Mouse (Mus musculus): ENCODE data around the gene Anxa2.

The Anxa2 gene

GRCm38 (mm10) chr9:69457143-69457542, 3.7 kb downstream of the Anxa2 start:
- in situ Hi-C loops (cut with MboI; ENCODE audit: low pct_unique_long_range_greater_than_20kb in 1 of 2, low sequenced_read_pairs in 2 of 2, unreplicated experiment in 1 of 2) = no loop called here

- in situ Hi-C loops (cut with MboI; ENCODE audit: low pct_unique_long_range_greater_than_20kb in 1 of 2, low sequenced_read_pairs in 2 of 2, unreplicated experiment in 1 of 2) = no loop called here
These were observed 4.6 kb downstream of the Anxa2 start for GRCm38 (mm10) chr9:69457747-69458625.

DNA sequence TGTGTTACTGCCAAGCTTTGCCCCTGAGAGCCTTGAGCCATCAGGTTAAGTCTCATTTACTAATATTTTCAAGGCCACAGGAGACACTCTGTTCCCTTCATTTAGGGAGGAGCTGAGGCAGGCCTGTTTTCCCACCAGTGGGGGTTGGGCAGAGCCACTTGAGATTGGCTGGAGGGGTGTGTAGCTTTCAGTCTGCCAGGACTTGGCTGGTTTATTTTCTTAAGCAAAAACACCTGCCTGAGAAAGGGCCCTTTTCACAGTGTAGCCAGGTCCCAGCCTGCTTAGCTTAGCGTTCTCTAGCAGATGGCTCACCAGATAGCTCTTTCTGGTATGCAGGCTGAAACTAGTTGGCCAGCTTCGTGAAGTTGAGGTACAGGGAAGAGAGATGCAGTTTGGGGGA, 5.6 kb downstream of the Anxa2 start:
- in situ Hi-C loops (cut with MboI; ENCODE audit: low pct_unique_long_range_greater_than_20kb in 1 of 2, low sequenced_read_pairs in 2 of 2, unreplicated experiment in 1 of 2) = no loop called here

- in situ Hi-C loops (cut with MboI; ENCODE audit: low pct_unique_long_range_greater_than_20kb in 1 of 2, low sequenced_read_pairs in 2 of 2, unreplicated experiment in 1 of 2) = no loop called here
These were observed 6.5 kb downstream of the Anxa2 start for GRCm38 (mm10) chr9:69459876-69460275.

DNA sequence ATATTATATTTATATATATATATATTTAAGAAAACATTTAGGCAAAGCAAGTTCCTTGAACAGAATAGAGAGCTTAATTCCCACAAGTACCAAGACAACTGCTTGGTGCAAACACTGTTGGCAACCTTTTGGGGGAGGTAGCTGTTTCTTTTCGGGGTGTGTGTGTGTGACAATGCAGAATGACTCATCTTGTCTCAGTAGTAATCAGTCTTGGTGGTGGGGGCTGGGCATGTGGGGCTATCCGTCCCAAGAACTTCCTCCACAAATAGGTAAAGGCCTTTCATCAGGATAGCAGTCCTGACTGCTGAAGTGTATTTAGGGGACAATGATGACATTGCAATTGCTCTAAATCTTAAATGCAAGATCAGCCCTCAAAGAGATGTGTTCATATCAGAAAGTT, 9.6 kb downstream of the Anxa2 start:
- in situ Hi-C loops (cut with MboI; ENCODE audit: low pct_unique_long_range_greater_than_20kb in 1 of 2, low sequenced_read_pairs in 2 of 2, unreplicated experiment in 1 of 2) = no loop called here

DNA sequence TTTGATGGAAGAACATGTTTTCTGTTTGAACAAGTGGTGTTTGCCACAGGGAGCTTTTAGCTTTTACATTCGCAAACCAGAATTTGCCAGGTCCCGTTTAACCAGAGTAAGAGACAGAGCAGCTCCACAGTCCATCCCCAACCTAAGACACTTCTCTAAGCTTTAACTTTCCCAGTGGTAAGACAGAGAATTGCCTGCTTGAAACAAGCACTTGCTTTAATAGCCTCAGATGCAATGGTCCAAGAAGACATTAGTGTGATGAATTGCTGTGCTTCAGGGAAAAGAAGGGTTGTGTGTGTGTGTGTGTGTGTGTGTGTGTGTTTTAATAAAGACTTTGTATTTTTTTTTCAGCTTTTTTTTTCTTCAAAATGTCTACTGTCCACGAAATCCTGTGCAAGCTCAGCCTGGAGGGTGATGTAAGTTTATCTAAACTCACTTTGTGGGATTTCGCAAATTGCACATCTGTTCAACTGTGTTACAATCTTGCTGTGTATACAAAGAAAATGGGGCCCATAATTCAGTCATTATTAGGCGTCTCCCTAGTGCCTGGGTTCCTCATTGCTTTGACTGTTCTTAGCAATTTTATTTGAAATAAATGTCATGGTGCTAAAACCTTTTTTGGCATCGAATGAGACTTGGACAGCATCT, 10.8 kb downstream of the Anxa2 start:
- in situ Hi-C loops (cut with MboI; ENCODE audit: low pct_unique_long_range_greater_than_20kb in 1 of 2, low sequenced_read_pairs in 2 of 2, unreplicated experiment in 1 of 2) = no loop called here

DNA sequence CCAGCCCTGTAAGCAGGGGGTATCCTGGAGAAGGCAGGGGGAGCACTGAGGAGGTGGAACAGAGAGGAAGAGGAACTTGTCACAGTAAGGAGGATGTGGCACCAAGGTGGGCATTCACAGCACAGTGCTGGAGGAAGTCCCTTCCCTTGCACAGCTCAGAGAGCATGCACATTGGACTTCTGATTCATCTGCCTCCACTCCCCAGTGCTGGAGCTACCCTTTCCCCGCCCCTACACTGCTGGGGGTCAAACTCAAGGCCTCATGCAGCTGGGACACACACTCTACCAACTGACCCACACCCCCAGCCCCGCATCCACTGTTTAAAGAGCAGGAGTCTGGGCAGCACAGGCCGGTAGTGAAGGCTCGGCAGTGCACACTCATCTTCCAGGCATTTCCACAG, 12.7 kb downstream of the Anxa2 start:
- in situ Hi-C loops (cut with MboI; ENCODE audit: low pct_unique_long_range_greater_than_20kb in 1 of 2, low sequenced_read_pairs in 2 of 2, unreplicated experiment in 1 of 2) = no loop called here

DNA sequence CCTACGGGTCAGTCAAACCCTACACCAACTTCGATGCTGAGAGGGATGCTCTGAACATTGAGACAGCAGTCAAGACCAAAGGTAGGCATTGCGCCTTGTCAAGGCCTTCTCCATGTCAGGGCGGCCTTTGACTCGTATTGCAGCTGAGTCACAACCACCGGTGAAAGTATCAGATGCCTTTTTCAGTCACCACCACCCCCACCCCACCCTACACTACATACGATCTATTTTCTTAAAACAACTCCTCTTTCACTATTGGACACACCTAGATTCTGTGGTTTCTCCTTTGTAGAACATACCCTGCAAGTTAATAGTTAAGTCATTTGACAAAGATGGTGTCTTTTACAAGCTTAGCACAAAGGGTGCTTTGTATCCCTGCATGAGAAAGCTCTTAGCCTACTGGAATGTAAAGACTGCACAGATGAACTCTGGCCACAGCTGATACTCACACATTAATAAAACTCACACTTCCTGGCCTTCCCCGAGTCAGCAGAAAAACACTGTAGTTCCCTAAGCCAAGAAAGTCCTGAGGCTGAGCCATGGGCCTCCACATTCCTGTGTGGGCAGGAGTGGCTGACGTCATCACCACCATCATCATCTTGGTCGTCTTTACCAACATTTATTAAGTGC, 14.0 kb downstream of the Anxa2 start:
- in situ Hi-C loops (cut with MboI; ENCODE audit: low pct_unique_long_range_greater_than_20kb in 1 of 2, low sequenced_read_pairs in 2 of 2, unreplicated experiment in 1 of 2) = no loop called here

- in situ Hi-C loops (cut with MboI; ENCODE audit: low pct_unique_long_range_greater_than_20kb in 1 of 2, low sequenced_read_pairs in 2 of 2, unreplicated experiment in 1 of 2) = no loop called here
These were observed 15.6 kb downstream of the Anxa2 start for GRCm38 (mm10) chr9:69468991-69469390.

GRCm38 (mm10) chr9:69470362-69470761, 16.9 kb downstream of the Anxa2 start:
- in situ Hi-C loops (cut with MboI; ENCODE audit: low pct_unique_long_range_greater_than_20kb in 1 of 2, low sequenced_read_pairs in 2 of 2, unreplicated experiment in 1 of 2) = no loop called here

DNA sequence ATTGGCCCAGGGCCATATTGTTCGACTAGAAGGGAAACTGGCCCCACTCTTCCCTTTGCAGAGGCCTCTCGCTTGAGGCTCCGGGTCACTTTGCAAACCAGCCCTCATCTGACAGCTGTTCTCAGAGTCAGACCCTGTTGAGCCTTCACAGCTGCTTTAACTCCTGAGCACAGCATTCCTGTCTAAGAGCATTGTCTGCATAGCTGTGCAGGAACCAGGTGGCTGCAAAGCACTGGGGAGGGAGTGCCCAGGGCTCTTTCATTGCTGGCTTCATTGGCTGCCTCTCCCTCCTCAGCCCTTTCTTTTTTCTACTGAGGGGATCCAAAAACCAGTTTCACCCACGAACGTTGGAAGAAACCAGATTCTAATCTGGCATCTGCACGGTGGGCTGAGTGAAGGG, 17.5 kb downstream of the Anxa2 start:
- in situ Hi-C loops (cut with MboI; ENCODE audit: low pct_unique_long_range_greater_than_20kb in 1 of 2, low sequenced_read_pairs in 2 of 2, unreplicated experiment in 1 of 2) = no loop called here

GRCm38 (mm10) chr9:69472724-69473123, 19.3 kb downstream of the Anxa2 start:
- in situ Hi-C loops (cut with MboI; ENCODE audit: low pct_unique_long_range_greater_than_20kb in 1 of 2, low sequenced_read_pairs in 2 of 2, unreplicated experiment in 1 of 2) = no loop called here

DNA sequence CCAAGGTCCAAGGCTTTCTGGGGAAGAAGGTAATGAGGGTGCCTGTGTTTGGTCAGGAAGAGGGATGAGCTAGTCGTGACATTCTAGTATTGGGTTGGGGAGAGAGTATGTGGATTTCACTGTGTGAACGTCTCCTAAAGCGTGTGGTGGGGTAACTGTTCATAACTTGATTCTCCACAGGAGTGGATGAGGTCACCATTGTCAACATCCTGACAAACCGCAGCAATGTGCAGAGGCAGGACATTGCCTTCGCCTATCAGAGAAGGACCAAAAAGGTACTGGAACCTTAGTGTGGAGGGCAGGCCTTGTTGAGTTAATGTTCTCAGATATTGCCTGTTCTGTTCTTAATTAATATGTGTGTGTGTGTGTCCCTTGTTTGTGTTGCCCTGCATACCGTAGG, 22.5 kb downstream of the Anxa2 start:
- in situ Hi-C loops (cut with MboI; ENCODE audit: low pct_unique_long_range_greater_than_20kb in 1 of 2, low sequenced_read_pairs in 2 of 2, unreplicated experiment in 1 of 2) = no loop called here

- in situ Hi-C loops (cut with MboI; ENCODE audit: low pct_unique_long_range_greater_than_20kb in 1 of 2, low sequenced_read_pairs in 2 of 2, unreplicated experiment in 1 of 2) = no loop called here
These were observed 23.9 kb downstream of the Anxa2 start for GRCm38 (mm10) chr9:69477195-69477823.

DNA sequence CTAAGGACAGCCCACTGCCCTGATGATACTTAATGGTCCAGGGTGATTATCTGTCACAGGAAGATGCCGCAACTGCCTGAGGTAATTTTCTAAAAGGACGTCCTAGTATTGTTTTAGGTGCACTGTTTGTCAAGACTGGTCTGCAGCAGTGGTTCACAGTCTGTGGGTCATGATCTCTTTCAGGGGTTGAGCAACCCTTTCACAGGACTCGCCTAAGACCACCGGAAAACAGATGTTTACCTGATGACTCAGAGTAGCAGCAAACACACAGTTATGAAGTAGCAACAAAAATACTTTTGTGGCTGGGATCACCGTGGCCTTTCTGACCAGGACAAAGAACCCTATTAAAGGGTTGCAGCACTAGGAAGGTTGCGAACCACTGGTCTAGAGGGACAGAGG, 24.4 kb downstream of the Anxa2 start:
- in situ Hi-C loops (cut with MboI; ENCODE audit: low pct_unique_long_range_greater_than_20kb in 1 of 2, low sequenced_read_pairs in 2 of 2, unreplicated experiment in 1 of 2) = no loop called here

DNA sequence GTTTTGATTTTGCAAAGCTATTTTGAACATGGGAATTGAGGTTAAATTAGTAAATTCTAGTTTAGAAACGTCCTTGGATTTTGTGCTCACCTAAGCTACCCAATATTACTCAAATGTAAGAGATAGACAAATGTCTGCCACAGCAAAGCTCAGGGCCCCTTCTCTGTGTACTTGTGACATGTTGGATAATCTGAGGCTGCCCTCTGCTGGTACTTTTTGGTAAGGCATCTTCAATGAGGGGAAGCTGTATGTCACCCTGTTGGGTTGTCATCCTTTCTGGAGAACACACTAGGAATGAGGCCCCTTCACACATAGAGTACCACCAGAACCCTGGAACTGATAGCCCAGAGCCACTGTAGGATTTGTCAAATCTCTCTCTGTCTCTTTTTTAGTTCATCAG, 26.9 kb downstream of the Anxa2 start:
- in situ Hi-C loops (cut with MboI; ENCODE audit: low pct_unique_long_range_greater_than_20kb in 1 of 2, low sequenced_read_pairs in 2 of 2, unreplicated experiment in 1 of 2) = loop anchor here (10.0 kb wide), 2 partner anchors 106 to 116 kb away; no protein-coding TSS in a partner anchor

GRCm38 (mm10) chr9:69483811-69484210, 30.4 kb downstream of the Anxa2 start:
- in situ Hi-C loops (cut with MboI; ENCODE audit: low pct_unique_long_range_greater_than_20kb in 1 of 2, low sequenced_read_pairs in 2 of 2, unreplicated experiment in 1 of 2) = loop anchor here (10.0 kb wide), 2 partner anchors 109 to 119 kb away; no protein-coding TSS in a partner anchor

GRCm38 (mm10) chr9:69486140-69486539, 32.7 kb downstream of the Anxa2 start:
- in situ Hi-C loops (cut with MboI; ENCODE audit: low pct_unique_long_range_greater_than_20kb in 1 of 2, low sequenced_read_pairs in 2 of 2, unreplicated experiment in 1 of 2) = loop anchor here (10.0 kb wide), 2 partner anchors 111 to 121 kb away; no protein-coding TSS in a partner anchor

GRCm38 (mm10) chr9:69488510-69488909, 35.1 kb downstream of the Anxa2 start:
- in situ Hi-C loops (cut with MboI; ENCODE audit: low pct_unique_long_range_greater_than_20kb in 1 of 2, low sequenced_read_pairs in 2 of 2, unreplicated experiment in 1 of 2) = loop anchor here (10.0 kb wide), 2 partner anchors 114 to 124 kb away; no protein-coding TSS in a partner anchor
